Mouse (Mus musculus): ENCODE measurements around the gene Zfp428.

GRCm38 (mm10) chr7:24517654-24518053 lies 10.8 kb downstream of the Zfp428 start:
- TF ChIP-seq HCFC1 (IDR thresholded peaks at IDR 0.05; ENCODE audit: borderline replicate concordance, insufficient read depth, low read length) (no peak), CHD2 (IDR thresholded peaks at IDR 0.05; ENCODE audit: low read depth, low read length) (no peak), ZC3H11A (IDR thresholded peaks at IDR 0.05; ENCODE audit: borderline replicate concordance, low read depth, low read length) (no peak)

All from ES-E14 (cell line).